Mouse (Mus musculus): Measurements from ENCODE around the gene Dlx6. TPM values are rescaled to one million over a fixed set of nuclear protein-coding genes. Genes with fewer than 3 reads are reported as not detected.

Dlx6 gene
- total RNA-seq, 2 experiments from 2014 or later, result 7.5 to 9.1 TPM

DNA sequence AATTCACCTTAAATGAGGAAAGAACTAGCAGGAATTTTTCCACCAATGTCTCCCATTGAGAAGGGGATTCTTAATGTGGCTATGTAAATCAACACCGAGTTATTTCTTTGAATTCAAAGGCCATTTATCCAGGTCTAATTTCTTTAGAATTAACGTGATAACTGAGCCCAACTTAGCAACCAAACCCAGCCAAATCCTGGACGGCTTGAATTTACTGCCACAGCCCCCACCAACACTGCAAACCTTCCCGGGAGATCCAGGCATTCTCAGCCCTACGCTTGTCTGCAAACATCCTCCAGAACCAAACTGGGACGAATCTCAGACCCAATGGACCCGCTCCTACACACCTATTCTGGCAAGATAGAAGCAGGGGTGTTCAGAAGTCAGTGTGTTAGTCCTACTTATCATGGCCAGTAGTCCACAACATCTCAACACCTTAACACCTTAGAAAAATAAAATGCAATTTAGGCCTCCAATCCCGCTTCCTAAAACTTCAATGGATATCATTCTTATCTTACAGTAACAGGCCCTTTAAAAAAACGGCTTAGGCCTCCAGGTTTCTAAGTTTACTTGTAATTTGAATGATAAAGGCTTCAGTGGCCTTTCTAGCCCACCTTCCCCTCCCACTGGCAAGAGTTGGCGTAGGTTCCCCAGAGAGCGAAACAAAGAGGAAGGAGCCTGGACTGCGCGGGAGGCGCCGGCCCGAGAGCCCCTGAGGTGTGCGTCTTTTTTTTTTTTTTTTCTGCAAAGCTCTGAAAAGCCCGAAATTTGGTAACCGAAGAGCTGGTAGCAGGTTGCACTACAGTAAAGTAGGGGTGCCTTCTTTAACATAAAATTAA, 3.8 kb upstream of the Dlx6 start:
- DNase-seq (ENCODE audit: low spot score in 2 of 2), result no peak

DNA sequence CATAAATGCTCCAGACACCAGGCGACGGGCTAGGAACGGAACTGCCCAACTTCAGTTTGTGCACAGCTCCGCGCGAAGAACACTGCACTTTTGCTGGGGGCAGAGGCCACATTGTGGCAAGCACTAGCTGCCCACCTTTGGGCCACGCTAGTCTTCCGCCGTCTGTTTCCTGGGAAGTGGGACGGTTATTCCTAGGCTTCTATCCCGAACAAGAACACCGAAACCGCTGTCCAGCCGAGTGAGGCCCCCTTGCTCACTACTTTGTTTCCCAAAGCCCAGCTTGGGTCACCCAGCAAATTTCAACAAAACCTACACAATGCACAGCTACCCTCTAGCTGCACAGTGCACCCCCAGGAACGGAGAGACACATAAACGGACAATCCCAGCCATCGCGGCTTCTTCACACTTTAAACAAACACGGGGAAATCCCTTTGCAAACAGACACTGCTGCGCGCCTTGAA, 3.2 kb upstream of the Dlx6 start:
- no peak for DNase-seq (ENCODE audit: low spot score in 2 of 2)

- no peak for DNase-seq (ENCODE audit: low spot score in 2 of 2)
These were observed 2.6 kb upstream of the Dlx6 start for GRCm38 (mm10) chr6:6860411-6861085.

GRCm38 (mm10) chr6:6861086-6861797, 1.9 kb upstream of the Dlx6 start:
- DNase-seq (ENCODE audit: low spot score in 2 of 2), result no peak

DNA sequence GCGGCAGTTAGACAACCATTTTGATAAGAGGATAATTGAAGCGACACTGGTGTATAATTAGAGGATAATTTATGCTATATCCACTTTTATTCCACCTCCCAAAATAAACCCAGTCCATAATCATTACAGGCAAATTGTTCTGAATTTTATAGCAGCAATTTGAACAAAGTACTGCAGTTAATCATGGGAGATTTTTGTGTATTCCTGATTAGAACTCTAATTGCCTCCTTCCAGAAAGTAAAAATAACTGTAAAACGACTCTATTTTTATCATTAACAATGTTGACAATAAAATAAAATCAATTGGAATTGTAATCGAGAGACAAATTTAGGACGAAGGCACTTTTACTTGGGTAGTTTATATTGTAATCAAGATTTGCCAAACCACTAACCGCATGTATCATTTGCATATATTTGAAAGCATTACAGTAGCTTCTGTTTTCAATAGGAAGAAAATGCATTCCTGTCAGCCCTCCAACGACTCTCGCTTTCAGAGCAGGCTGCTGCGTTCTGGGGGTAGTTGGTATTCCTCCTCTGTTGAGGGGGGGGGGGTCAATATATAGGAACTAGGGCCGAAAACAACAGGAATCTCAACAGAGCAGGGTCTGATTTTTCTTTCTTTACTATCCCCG, 1.2 kb upstream of the Dlx6 start:
- DNase-seq (ENCODE audit: low spot score in 2 of 2), result no peak

GRCm38 (mm10) chr6:6862611-6863010, 523 bp upstream of the Dlx6 start:
- no peak for DNase-seq (ENCODE audit: low spot score in 2 of 2)

DNA sequence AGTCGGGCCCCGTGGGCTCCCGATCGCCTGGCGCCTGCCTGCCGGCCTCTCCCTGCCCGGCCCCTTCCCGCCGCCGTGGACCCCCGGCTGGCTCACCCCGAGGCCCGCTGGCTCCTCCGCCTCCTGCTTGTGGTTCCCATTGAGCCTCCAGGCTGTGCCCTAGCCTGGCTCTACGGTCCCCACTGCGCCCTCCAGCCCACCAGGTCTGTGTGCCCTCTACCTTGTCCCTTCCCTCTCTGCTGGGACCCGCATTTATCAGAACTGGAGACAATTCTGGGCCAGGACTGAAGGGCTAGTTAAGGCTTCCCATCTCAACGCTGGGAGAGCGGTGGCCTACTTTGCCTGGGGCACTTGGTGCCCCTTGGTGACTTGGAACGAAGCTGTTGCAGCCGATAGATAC, 821 bp downstream of the Dlx6 start:
- DNase-seq (ENCODE audit: low spot score in 2 of 2), result no peak

GRCm38 (mm10) chr6:6864441-6865440, 1.6 kb downstream of the Dlx6 start:
- no peak for DNase-seq (ENCODE audit: low spot score in 2 of 2)

- DNase-seq (ENCODE audit: low spot score in 2 of 2), result no peak
These were observed 3.9 kb downstream of the Dlx6 start for GRCm38 (mm10) chr6:6867031-6867430.

DNA sequence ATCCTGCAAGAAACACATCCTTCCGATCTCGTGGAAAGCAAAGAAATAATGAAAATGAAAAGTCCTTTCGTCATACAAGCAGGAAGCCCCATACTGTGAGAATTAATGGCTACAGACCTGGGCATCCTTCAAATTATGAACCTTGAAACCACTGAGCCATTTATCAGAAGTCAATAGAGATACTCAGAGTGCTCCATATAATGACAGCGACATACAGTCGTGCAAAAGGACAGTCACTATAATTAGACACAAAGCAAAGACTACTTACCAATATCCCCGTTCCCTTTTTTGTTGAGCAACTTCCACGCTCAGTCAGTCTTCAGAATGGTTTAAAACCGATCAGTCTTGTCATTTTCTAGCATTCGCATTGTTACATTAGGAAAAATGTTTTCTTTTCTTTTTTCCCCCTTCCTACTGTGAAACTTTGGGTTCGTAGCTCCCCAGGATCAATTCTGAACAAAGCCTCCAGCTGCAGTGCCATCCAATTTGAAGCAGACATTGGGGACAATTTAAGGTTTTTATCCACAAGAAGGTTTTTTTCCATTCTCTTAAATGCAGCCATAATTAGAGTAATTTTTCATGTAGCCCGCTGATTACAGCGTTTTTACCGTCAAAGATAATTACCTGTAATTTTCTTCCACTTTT, 6.0 kb downstream of the Dlx6 start:
- no peak for DNase-seq (ENCODE audit: low spot score in 2 of 2)

DNA sequence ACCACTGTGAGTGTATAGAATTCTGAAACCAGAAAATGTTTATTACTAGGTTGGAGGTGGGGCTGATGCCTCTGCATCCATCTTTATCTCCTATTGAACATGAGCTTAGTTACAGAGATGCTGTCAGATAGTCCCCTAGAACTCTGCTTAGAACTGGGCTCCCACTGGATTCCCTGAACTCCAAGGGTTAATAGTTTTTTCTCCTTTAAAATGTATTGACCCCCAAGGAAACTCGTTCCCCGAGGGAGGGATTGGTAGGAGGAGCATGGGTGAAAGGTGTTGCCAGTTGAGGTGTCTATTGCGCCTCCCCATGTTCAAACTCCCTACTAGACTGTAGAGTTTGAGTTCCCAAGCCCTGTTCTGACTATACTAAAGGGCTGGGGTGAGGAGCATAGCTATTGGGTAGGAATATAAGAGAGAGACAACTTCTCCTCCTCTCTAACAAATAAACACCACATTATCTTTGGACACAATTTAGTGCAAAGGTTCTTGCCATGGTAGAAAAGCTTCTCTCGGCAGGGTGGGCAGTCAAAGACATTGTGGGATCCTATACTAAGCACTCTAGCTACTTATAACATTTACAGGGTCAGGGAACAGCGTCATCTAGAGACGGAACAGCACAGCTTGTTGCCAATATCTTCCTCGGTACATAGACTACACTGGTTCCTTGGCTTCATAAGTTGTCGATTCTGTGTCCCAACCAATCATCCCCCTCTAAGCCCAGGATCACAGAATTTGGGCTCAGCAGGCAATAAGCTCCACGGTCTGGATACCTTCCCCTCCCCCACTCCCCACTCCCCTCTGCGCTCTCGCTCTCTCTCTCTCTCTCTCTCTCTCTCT, 7.0 kb downstream of the Dlx6 start:
- DNase-seq (ENCODE audit: low spot score in 2 of 2), result no peak

DNA sequence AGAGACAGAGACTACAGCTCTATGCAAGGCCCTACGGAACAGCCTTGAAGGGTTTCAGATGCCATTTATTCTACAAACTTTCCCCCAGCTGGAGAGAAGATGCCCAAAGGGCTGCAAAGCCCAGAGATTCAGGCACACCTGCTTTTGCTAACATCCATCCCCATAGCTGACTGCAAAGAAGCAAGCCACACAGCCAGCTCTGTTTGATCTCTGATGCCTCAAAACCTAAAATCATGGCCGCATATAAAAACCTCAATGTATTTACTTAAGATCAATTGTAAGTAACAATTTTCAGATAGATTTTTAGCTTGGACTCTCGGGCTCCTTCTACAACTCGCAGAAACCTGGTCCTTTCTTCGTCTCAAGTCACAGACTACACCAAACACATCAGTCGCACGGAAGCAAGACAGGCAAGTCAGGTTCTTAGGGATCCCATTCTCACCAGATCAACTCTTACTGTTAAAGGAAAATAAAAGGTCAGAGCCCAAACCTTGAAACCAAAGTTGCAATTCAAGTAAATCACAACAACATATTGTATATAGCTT, 7.8 kb downstream of the Dlx6 start:
- DNase-seq (ENCODE audit: low spot score in 2 of 2), result no peak

DNA sequence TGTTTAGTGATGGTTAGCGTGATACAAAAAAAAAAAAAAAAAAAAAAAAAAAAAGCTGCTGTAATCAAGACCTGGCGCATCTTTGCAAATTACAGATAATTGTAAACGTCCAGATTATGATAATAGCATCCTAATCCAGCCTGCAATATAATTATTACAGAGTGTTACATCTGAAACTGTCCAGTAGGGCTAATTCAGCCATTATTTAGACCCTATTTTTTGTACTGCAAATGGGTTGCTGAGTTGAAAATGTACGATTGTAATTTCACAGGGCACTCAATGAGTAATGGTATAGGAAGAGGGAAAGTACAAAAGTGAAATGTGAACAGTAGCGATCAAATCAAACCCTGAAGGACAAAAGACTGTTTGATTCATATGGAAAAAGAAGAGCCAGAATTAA, 8.6 kb downstream of the Dlx6 start:
- no peak for DNase-seq (ENCODE audit: low spot score in 2 of 2)

- DNase-seq (ENCODE audit: low spot score in 2 of 2), result no peak
These were observed 9.7 kb downstream of the Dlx6 start for GRCm38 (mm10) chr6:6872873-6873272.

- DNase-seq (ENCODE audit: low spot score in 2 of 2), result no peak
These were observed 10.4 kb downstream of the Dlx6 start for GRCm38 (mm10) chr6:6873476-6874072.

DNA sequence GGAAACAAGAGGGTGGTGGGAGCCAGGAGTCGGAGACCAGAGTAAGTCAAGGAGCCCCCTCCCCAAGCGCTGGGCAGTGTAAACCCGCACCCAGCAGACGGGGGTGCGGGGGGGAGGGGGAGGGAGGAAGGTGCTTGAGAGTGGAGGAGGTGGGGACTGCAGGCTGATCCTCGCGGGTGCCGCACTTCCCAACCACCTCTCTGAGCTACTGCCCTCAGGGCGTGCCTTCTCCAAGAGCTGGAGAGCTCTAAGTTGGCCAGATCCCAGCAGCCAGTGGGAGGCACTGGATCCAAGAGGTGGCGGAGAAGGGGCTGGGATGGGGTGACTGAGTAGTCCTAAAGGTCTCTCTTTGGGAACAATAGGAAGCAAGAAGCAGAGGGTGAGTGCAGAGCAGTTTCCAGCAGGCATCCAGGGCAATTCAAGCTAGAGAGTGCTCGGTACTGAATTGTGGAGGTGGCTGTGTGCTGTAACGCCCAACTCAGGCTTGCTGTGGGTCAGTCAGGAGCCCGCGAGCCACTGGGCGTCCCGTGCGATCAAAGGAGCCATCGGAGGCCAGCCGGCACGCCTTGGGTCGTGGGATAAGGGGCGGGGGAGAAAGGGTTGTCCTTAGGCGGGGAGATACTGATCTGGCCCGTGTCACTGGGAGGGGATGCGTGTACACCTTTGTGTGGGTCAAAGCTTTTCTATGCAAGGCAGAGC, 11.1 kb downstream of the Dlx6 start:
- DNase-seq (ENCODE audit: low spot score in 2 of 2), result no peak

- DNase-seq (ENCODE audit: low spot score in 2 of 2), result no peak
These were observed 12.0 kb downstream of the Dlx6 start for GRCm38 (mm10) chr6:6875136-6875535.

DNA sequence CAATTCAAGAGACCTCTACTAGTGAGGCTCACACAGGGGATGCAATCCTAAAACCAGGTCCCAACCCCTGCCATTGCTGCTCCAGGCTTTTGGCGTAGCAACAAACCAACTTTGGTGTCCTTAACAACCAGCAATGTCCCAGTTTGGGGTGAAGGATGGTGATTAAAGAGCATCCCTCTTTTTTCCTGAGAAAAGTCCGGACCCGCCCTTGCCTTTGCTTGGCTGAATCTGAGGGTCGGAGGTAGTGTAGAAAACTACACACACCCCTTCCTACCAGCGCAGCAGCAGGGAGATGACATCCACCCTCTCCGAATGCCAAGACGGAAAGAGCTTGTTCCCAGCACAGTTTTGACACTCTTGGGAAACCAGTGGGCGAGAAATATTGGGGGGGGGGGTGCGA, 12.5 kb downstream of the Dlx6 start:
- no peak for DNase-seq (ENCODE audit: low spot score in 2 of 2)
